ENCODE assay signal across 26 mouse cellular contexts in genomic region chr14:54485899-54486298, GRCm38 (mm10). TPM values are rescaled to one million over a fixed set of nuclear protein-coding genes. Genes with fewer than 3 reads are reported as not detected.
"Had no signal": no experiment of that assay in that cellular context is flagged by ENCODE, and none has a peak within 500 bp of the region (broad histone marks: within the 10 kb centered on the region; RNA-seq: fewer than 3 reads in every experiment).

No protein-coding gene starts in this region.

- DNase-seq: gastrocnemius, postnatal 14 days; gastrocnemius, postnatal 36 days; heart, adult 2 months; heart, postnatal 14 days; heart, postnatal 36 days; kidney, adult 18-20 months; kidney, adult 8-10 months; kidney, postnatal 10 days; kidney, postnatal 25 days; kidney, postnatal 4 days had no signal

- H3K27ac ChIP-seq: heart, adult 2 months; heart, embryonic 13.5 days; heart, embryonic 15.5 days; hindbrain, embryonic 12.5 days; hindbrain, embryonic 14.5 days; intestine, embryonic 15.5 days; left cerebral cortex, adult 2 months; limb, embryonic 10.5 days; limb, embryonic 12.5 days had no signal

- H3K36me3 ChIP-seq: heart, embryonic 13.5 days; heart, embryonic 15.5 days; hindbrain, embryonic 12.5 days; intestine, embryonic 15.5 days; limb, embryonic 10.5 days; limb, embryonic 12.5 days had no signal

- H3K9ac ChIP-seq: heart, embryonic 13.5 days; heart, embryonic 15.5 days; hindbrain, embryonic 12.5 days; hindbrain, embryonic 14.5 days; intestine, embryonic 15.5 days; limb, embryonic 12.5 days had no signal

- H3K9me3 ChIP-seq: heart, embryonic 13.5 days; heart, embryonic 15.5 days; hindbrain, embryonic 12.5 days; intestine, embryonic 15.5 days; limb, embryonic 10.5 days; limb, embryonic 12.5 days had no signal

- H3K27me3 ChIP-seq: heart, embryonic 15.5 days; hindbrain, embryonic 12.5 days; intestine, embryonic 15.5 days had no signal

- H3K4me3 ChIP-seq: heart, adult 2 months; heart, embryonic 13.5 days; heart, embryonic 15.5 days; hindbrain, embryonic 12.5 days; intestine, embryonic 15.5 days; layer of hippocampus, adult 2 months; left cerebral cortex, adult 2 months; limb, embryonic 10.5 days; limb, embryonic 12.5 days had no signal

- ATAC-seq: hindbrain, embryonic 16.5 days; inflammation-experienced regulatory T-cells, adult 6 months; intestine, embryonic 15.5 days; intestine, postnatal 0 days had no signal

- H3K4me1 ChIP-seq: heart, embryonic 13.5 days; heart, embryonic 15.5 days; intestine, embryonic 15.5 days; limb, embryonic 10.5 days; limb, embryonic 12.5 days had no signal

- H3K4me2 ChIP-seq: heart, embryonic 11.5 days; heart, embryonic 13.5 days; heart, embryonic 15.5 days; hindbrain, embryonic 12.5 days; hindbrain, embryonic 14.5 days; intestine, embryonic 15.5 days; limb, embryonic 12.5 days had no signal

RNA-seq across cellular contexts. Expression of gene Rem2, which starts 10.0 kb away (rescaled TPM):
- total RNA-seq: gastrocnemius, adult 18-20 months; gastrocnemius, adult 8-10 months; gastrocnemius, postnatal 14 days; gastrocnemius, postnatal 36 days; heart, adult 2 months; heart, postnatal 14 days; heart, postnatal 36 days; liver, adult 2 months had no signal
- polyA plus RNA-seq: heart, adult 2 months had no signal
